Mouse (Mus musculus): Measurements from ENCODE around the gene Dnah11. TPM values are rescaled to one million over a fixed set of nuclear protein-coding genes. Genes with fewer than 3 reads are reported as not detected.
A peak's percentile ranks its signal among the peaks of the same experiment; 100 is the strongest.

The Dnah11 gene
- polyA plus RNA-seq, 1 experiment from 2014 or later, result 0.16 TPM

DNA sequence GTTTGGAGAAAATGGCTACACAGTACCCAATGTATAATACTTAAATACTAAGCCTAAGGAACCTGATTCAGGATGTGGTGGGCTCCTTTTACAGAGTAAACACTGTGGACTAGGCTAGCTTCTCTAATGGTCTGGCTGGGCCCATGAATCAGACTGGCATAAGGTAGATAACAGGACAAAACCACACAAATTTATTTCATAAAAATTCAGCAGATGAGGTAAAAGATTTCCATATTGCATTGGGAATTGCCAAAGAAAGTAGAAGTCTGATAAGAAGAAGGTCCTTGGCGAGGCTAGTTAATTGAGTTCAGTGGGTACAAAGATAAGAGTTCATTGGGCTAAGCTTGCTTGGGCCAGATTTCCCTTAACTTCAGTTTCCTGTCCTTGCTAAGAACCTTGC, 358.1 kb downstream of the Dnah11 start:
- H3K4me2 ChIP-seq (ENCODE audit: low read depth), result no peak overlapping the region
- no peak for DNase-seq (ENCODE audit: low spot score)
- no peak overlapping the region for H3K27ac ChIP-seq (ENCODE audit: low read depth, low read length)
- H3K9me3 ChIP-seq (ENCODE audit: control insufficient read depth, low read length), result no peaks in the 10 kb centered on the region
- peaks cover 4% of the 10 kb centered on the region; the same call in 1 of the 2 replicates for H3K4me1 ChIP-seq (ENCODE audit: control insufficient read depth, insufficient read depth, low read length)
- H3K9ac ChIP-seq (ENCODE audit: low read length), result no peak overlapping the region
- ATAC-seq (ENCODE audit: insufficient read depth, low FRiP score, low TSS enrichment), result no peak
- WGBS, result 84% methylated on average over 1 of the region's 1 CpGs
- no peak overlapping the region for H3K4me3 ChIP-seq (ENCODE audit: low read depth, low read length)
- no peaks in the 10 kb centered on the region for H3K36me3 ChIP-seq (ENCODE audit: control insufficient read depth, insufficient read depth, low read length)
- no peaks in the 10 kb centered on the region for H3K27me3 ChIP-seq (ENCODE audit: control insufficient read depth, insufficient read depth, low read length)

DNA sequence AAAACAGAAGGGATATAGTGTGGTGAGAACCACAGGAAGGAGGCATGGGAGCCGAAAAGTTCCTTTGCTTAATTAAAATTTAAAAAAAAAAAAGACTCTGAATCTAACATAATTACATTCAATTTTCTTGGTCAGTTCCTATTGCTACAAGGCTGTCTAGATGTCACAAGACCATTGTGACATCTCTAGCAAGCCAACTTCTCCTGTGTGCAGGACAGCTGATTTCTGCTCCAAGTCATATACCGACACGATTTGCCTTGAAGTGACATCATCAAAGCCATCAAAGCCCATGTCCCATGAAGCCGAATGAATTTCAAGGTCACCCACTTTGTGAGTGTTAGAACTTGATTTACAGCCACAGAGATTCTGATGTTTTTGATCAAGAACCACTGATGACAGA, 361.5 kb downstream of the Dnah11 start:
- DNase-seq (ENCODE audit: low spot score), result no peak
- H3K9me3 ChIP-seq (ENCODE audit: control insufficient read depth, low read length), result no peaks in the 10 kb centered on the region
- no peaks in the 10 kb centered on the region for H3K4me1 ChIP-seq (ENCODE audit: control insufficient read depth, insufficient read depth, low read length)
- 89% methylated on average over 4 of the region's 4 CpGs for WGBS
- no peak overlapping the region for H3K9ac ChIP-seq (ENCODE audit: low read length)
- no peak overlapping the region for H3K27ac ChIP-seq (ENCODE audit: low read depth, low read length)
- H3K36me3 ChIP-seq (ENCODE audit: control insufficient read depth, insufficient read depth, low read length), result no peaks in the 10 kb centered on the region
- H3K27me3 ChIP-seq (ENCODE audit: control insufficient read depth, insufficient read depth, low read length), result no peaks in the 10 kb centered on the region
- no peak for ATAC-seq (ENCODE audit: insufficient read depth, low FRiP score, low TSS enrichment)
- no peak overlapping the region for H3K4me2 ChIP-seq (ENCODE audit: low read depth)
- H3K4me3 ChIP-seq (ENCODE audit: low read depth, low read length), result no peak overlapping the region

DNA sequence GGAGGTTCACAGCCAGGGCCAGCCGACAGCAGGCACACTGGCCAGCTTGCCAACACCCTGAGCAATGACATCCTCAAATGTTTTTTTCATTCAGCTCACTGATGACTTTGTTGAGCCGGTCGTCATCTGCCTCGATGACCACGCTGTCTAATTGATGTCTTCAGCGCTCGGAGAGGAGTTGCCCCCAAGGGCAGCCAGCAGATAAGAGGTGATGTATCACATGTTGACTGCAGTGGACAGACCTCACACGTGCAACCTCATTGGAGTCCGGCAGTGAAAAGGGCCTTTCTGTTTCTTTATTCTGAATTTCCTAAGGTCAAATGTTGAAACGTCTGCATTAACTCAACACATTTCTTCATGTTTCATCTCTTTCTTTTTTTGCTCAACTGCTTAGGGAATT, 363.5 kb downstream of the Dnah11 start:
- DNase-seq (ENCODE audit: low spot score) (no peak), ATAC-seq (ENCODE audit: insufficient read depth, low FRiP score, low TSS enrichment) (no peak)
- Histone ChIP-seq H3K36me3 (ENCODE audit: control insufficient read depth, insufficient read depth, low read length) (no peaks in the 10 kb centered on the region), H3K27ac (ENCODE audit: low read depth, low read length) (no peak overlapping the region), H3K4me2 (ENCODE audit: low read depth) (no peak overlapping the region), H3K4me1 (ENCODE audit: control insufficient read depth, insufficient read depth, low read length) (no peaks in the 10 kb centered on the region), H3K27me3 (ENCODE audit: control insufficient read depth, insufficient read depth, low read length) (no peaks in the 10 kb centered on the region), H3K4me3 (ENCODE audit: low read depth, low read length) (no peak overlapping the region), H3K9me3 (ENCODE audit: control insufficient read depth, low read length) (no peaks in the 10 kb centered on the region), H3K9ac (ENCODE audit: low read length) (no peak overlapping the region)
- WGBS, result 60% methylated on average over 10 of the region's 10 CpGs

DNA sequence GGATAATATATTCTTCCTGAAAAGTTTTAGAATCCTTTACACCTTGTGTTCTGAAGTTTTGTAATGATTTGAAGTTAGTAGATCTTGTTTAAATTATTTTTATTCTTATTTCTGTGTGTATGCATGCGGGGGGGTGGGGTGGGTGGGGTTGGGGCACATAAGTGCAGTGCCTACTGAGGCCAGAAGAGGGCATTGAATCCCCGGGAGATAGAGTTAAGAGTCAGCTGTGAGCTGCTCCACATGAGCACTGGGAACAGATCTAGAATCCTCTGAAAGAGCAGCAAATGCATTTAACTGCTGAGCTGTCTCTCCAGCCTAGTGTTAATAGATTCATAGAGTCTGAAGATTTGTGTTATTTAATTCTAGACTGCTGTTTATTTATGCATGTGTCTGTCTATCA, 364.2 kb downstream of the Dnah11 start:
- Histone ChIP-seq H3K9me3 (ENCODE audit: control insufficient read depth, low read length) (no peaks in the 10 kb centered on the region), H3K4me2 (ENCODE audit: low read depth) (no peak overlapping the region), H3K27me3 (ENCODE audit: control insufficient read depth, insufficient read depth, low read length) (no peaks in the 10 kb centered on the region), H3K36me3 (ENCODE audit: control insufficient read depth, insufficient read depth, low read length) (no peaks in the 10 kb centered on the region), H3K4me1 (ENCODE audit: control insufficient read depth, insufficient read depth, low read length) (no peaks in the 10 kb centered on the region), H3K4me3 (ENCODE audit: low read depth, low read length) (no peak overlapping the region), H3K27ac (ENCODE audit: low read depth, low read length) (no peak overlapping the region), H3K9ac (ENCODE audit: low read length) (no peak overlapping the region)
- DNase-seq (ENCODE audit: low spot score), result no peak
- WGBS, result 80% methylated on average over 2 of the region's 2 CpGs
- no peak for ATAC-seq (ENCODE audit: insufficient read depth, low FRiP score, low TSS enrichment)

DNA sequence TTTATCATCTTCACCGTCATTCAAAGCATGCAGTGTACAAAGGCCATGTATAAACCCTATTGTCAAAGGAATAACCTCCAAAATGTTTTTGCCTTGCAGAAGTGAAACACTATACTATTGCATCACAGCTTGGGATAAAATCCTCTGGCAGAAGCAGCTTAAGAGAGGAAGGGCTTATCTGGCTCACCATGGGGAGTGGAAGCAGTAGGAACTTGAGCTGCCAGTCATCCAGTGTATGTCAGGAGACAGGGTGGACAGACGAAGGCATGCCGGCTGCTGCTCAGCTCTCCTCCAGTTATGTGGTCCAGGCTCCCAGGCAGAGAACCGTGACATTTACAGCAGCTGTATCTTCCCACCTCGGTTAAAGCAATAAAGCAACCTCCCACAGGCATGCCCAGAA, 366.7 kb downstream of the Dnah11 start:
- 37% methylated on average over 5 of the region's 5 CpGs for WGBS
- Histone ChIP-seq H3K9ac (ENCODE audit: low read length) (no peak overlapping the region), H3K9me3 (ENCODE audit: control insufficient read depth, low read length) (no peaks in the 10 kb centered on the region), H3K4me1 (ENCODE audit: control insufficient read depth, insufficient read depth, low read length) (no peaks in the 10 kb centered on the region), H3K4me3 (ENCODE audit: low read depth, low read length) (no peak overlapping the region), H3K4me2 (ENCODE audit: low read depth) (no peak overlapping the region), H3K27me3 (ENCODE audit: control insufficient read depth, insufficient read depth, low read length) (no peaks in the 10 kb centered on the region), H3K27ac (ENCODE audit: low read depth, low read length) (no peak overlapping the region), H3K36me3 (ENCODE audit: control insufficient read depth, insufficient read depth, low read length) (no peaks in the 10 kb centered on the region)
- ATAC-seq (ENCODE audit: insufficient read depth, low FRiP score, low TSS enrichment), result no peak
- DNase-seq (ENCODE audit: low spot score), result peak; percentile 11

DNA sequence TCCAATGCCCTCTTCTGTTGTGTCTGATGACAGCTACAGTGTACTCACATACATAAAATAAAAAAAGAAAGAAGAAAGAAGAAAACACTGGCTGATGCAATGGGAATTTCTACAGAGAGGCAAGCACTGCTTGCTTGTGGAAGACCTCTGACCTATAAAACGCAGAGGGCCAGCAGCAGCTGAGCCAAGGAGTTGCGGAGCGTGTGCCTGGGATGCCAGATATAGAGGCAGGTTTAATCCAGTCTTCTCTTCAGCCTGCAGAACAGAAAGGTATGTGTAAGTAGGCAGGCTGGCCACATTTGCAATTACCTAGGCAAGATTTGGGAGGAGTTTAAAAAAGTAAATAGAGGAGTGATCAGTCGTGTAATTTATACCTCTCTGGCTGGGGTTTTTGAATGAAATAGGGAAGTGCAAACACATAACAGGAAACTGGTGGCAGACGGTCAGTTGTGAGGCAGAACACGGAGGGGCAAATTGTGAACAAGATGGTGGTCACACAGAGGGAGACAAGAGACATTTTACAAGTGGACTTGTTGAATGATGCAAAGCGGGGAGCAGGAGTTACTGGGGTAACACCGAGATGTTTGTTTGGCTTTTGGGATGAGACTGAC, 367.4 kb downstream of the Dnah11 start:
- Histone ChIP-seq H3K9me3 (ENCODE audit: control insufficient read depth, low read length) (no peaks in the 10 kb centered on the region), H3K4me3 (ENCODE audit: low read depth, low read length) (no peak overlapping the region), H3K4me2 (ENCODE audit: low read depth) (no peak overlapping the region), H3K36me3 (ENCODE audit: control insufficient read depth, insufficient read depth, low read length) (no peaks in the 10 kb centered on the region), H3K27ac (ENCODE audit: low read depth, low read length) (no peak overlapping the region), H3K27me3 (ENCODE audit: control insufficient read depth, insufficient read depth, low read length) (no peaks in the 10 kb centered on the region), H3K4me1 (ENCODE audit: control insufficient read depth, insufficient read depth, low read length) (no peaks in the 10 kb centered on the region), H3K9ac (ENCODE audit: low read length) (no peak overlapping the region)
- DNase-seq (ENCODE audit: low spot score) (no peak), ATAC-seq (ENCODE audit: insufficient read depth, low FRiP score, low TSS enrichment) (no peak)
- WGBS, result 77% methylated on average over 8 of the region's 8 CpGs

DNA sequence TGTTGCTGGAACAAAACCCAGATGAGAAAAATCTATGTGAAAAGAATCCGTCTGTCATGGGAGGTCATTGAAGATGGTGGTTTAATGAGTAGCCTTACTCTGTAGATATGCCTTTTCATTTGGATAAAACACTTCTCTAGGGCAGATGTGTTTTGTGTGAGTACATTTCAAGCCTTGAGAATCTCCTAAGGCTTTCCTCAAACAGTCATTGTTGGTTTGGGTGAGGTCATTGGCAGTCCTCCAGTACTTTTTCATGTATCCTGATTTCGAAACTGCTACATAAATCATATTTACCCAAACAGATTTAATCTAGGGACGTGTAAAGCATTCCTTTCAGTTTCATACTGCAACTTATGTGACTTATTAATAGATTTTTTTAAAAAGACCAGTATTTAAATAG, 370.5 kb downstream of the Dnah11 start:
- no peak for ATAC-seq (ENCODE audit: insufficient read depth, low FRiP score, low TSS enrichment)
- Histone ChIP-seq H3K9ac (ENCODE audit: low read length) (no peak overlapping the region), H3K4me2 (ENCODE audit: low read depth) (no peak overlapping the region), H3K4me3 (ENCODE audit: low read depth, low read length) (no peak overlapping the region), H3K9me3 (ENCODE audit: control insufficient read depth, low read length) (no peaks in the 10 kb centered on the region), H3K27me3 (ENCODE audit: control insufficient read depth, insufficient read depth, low read length) (no peaks in the 10 kb centered on the region), H3K27ac (ENCODE audit: low read depth, low read length) (no peak overlapping the region), H3K4me1 (ENCODE audit: control insufficient read depth, insufficient read depth, low read length) (no peaks in the 10 kb centered on the region), H3K36me3 (ENCODE audit: control insufficient read depth, insufficient read depth, low read length) (no peaks in the 10 kb centered on the region)
- 92% methylated on average over 3 of the region's 3 CpGs for WGBS
- DNase-seq (ENCODE audit: low spot score), result no peak

Other genes starting within 250 kb of the Dnah11 start
- gene Sp4, start 102.4 kb upstream of the Dnah11 start, polyA plus RNA-seq (2014; fragmentation: Nextera tagmentation; extraction: Ambion mirVana), result 17.4 and 19.0 TPM in 2 replicates

Measured in neural tube, embryonic 11.5 days (tissue).